Mouse (Mus musculus) lung, embryonic 16.5 days (tissue): ENCODE data around the gene Arfgap2. TPM values are rescaled to one million over a fixed set of nuclear protein-coding genes. Genes with fewer than 3 reads are reported as not detected.
A peak's percentile ranks its signal among the peaks of the same experiment; 100 is the strongest.

Source experiments
- ATAC-seq: fragments of 200-750 bp; cut with Nextera tagmentation; 2 replicates; pipeline ENCODE4 v1.8.0; 2017; ENCODE audit warnings: low read depth, mild to moderate bottlenecking, moderate library complexity
- H3K27ac ChIP-seq: fragments of 300-500 bp; sonication (generic); 2 replicates; pipeline ENCODE4 v1.5.1; 2014; ENCODE audit warnings: mild to moderate bottlenecking, control low read depth, low read length
- H3K27me3 ChIP-seq: fragments of 300-500 bp; sonication (generic); 2 replicates; pipeline ENCODE4 v1.6.1; 2014; ENCODE audit warnings: low read depth, low read length, mixed read lengths; ENCODE audit not compliant: control insufficient read depth, insufficient read depth
- H3K36me3 ChIP-seq: fragments of 300-500 bp; sonication (generic); 2 replicates; pipeline ENCODE4 v1.6.1; 2014; ENCODE audit warnings: low read length; ENCODE audit not compliant: control insufficient read depth, insufficient read depth
- H3K4me1 ChIP-seq: fragments of 300-500 bp; sonication (generic); replicated peaks from 2 replicates; pipeline ENCODE4 v1.6.1; 2014; ENCODE audit warnings: low read length, mixed read lengths; ENCODE audit not compliant: control insufficient read depth, insufficient read depth
- H3K4me2 ChIP-seq: fragments of 300-500 bp; sonication (generic); 2 replicates; pipeline ENCODE4 v1.6.1; 2014; ENCODE audit warnings: low read depth, low read length, control low read depth
- H3K4me3 ChIP-seq: fragments of 300-500 bp; sonication (generic); 2 replicates; pipeline ENCODE4 v1.5.1; 2014; ENCODE audit warnings: mild to moderate bottlenecking, low read length, control low read depth
- H3K9ac ChIP-seq: fragments of 300-500 bp; sonication (generic); 2 replicates; pipeline ENCODE4 v1.6.1; 2014; ENCODE audit warnings: low read length, control low read depth
- H3K9me3 ChIP-seq: fragments of 300-500 bp; sonication (generic); 2 replicates; pipeline ENCODE4 v1.6.1; 2016; ENCODE audit warnings: low read length; ENCODE audit not compliant: control insufficient read depth
- WGBS: fragments of 180-500 bp; shearing (Covaris S2); extraction: QIAGEN DNeasy Blood & Tissue Kit; methylation state at CpG from one replicate; pipeline ENCODE4 v1.1.7; 2014; 5-methylcytosine and 5-hydroxymethylcytosine counted together
- polyA plus RNA-seq: library from polyadenylated mRNA; unstranded; fragments of >200 nt; fragmentation: Nextera tagmentation; extraction: Ambion mirVana; gene quantifications from 2 replicates; pipeline ENCODE4 v1.2.1, GENCODE M21; 2015

Arfgap2 gene
- polyA plus RNA-seq, 1 experiment from 2014 or later, result 89.8 TPM

GRCm38 (mm10) chr2:91278749-91279371 lies 14.1 kb downstream of the Arfgap2 start:
- Histone ChIP-seq H3K36me3 (peaks cover 20% of the 10 kb centered on the region), H3K27ac (no peak overlapping the region), H3K9me3 (no peaks in the 10 kb centered on the region), H3K27me3 (no peaks in the 10 kb centered on the region), H3K9ac (no peak overlapping the region), H3K4me1 (no peaks in the 10 kb centered on the region), H3K4me2 (no peak overlapping the region), H3K4me3 (no peak overlapping the region)
- WGBS, result 28% methylated on average over 10 of the region's 10 CpGs
- peak; percentile 76 for ATAC-seq

GRCm38 (mm10) chr2:91279372-91279755 lies 14.6 kb downstream of the Arfgap2 start:
- H3K4me1 ChIP-seq, result peaks cover 2% of the 10 kb centered on the region
- no peaks in the 10 kb centered on the region for H3K9me3 ChIP-seq
- H3K27me3 ChIP-seq, result no peaks in the 10 kb centered on the region
- H3K9ac ChIP-seq, result no peak overlapping the region
- H3K4me2 ChIP-seq, result no peak overlapping the region
- H3K27ac ChIP-seq, result no peak overlapping the region
- peaks cover 18% of the 10 kb centered on the region for H3K36me3 ChIP-seq
- 55% methylated on average over 2 of the region's 2 CpGs for WGBS
- 0 out of 2 replicates have a peak, but pooled peaks have one; percentile 35 for ATAC-seq
- H3K4me3 ChIP-seq, result no peak overlapping the region

- Histone ChIP-seq H3K9me3 (no peaks in the 10 kb centered on the region), H3K9ac (no peak overlapping the region), H3K36me3 (peaks cover 5% of the 10 kb centered on the region; the same call in 1 of the 2 replicates), H3K4me2 (no peak overlapping the region), H3K4me1 (peaks cover 17% of the 10 kb centered on the region), H3K4me3 (no peak overlapping the region), H3K27me3 (no peaks in the 10 kb centered on the region), H3K27ac (no peak overlapping the region)
- ATAC-seq, result 0 out of 2 replicates have a peak, but pooled peaks have one; percentile 34
- 49% methylated on average over 5 of the region's 5 CpGs for WGBS
These were observed 16.6 kb downstream of the Arfgap2 start for GRCm38 (mm10) chr2:91281366-91281765.

- no peak for ATAC-seq
These were observed 19.2 kb downstream of the Arfgap2 start for GRCm38 (mm10) chr2:91283972-91284371.

GRCm38 (mm10) chr2:91284375-91285199 lies 19.8 kb downstream of the Arfgap2 start:
- H3K27ac ChIP-seq, result peak overlapping the region; percentile 48
- no peaks in the 10 kb centered on the region for H3K36me3 ChIP-seq
- no peaks in the 10 kb centered on the region for H3K27me3 ChIP-seq
- no peaks in the 10 kb centered on the region for H3K9me3 ChIP-seq
- 40% methylated on average over 13 of the region's 13 CpGs for WGBS
- no peak overlapping the region for H3K4me2 ChIP-seq
- no peak overlapping the region for H3K9ac ChIP-seq
- peaks cover 18% of the 10 kb centered on the region for H3K4me1 ChIP-seq
- H3K4me3 ChIP-seq, result no peak overlapping the region
- ATAC-seq, result peak; percentile 58

More at GRCm38 (mm10) chr2:91283972-91284371, 19.2 kb downstream of the Arfgap2 start:
- H3K27ac ChIP-seq, result peak overlapping the region; percentile 48; the same call in 1 of the 2 replicates
- H3K9ac ChIP-seq, result no peak overlapping the region
- H3K4me2 ChIP-seq, result no peak overlapping the region
- WGBS, result 68% methylated on average over 3 of the region's 3 CpGs
- no peaks in the 10 kb centered on the region for H3K36me3 ChIP-seq
- H3K27me3 ChIP-seq, result no peaks in the 10 kb centered on the region
- H3K9me3 ChIP-seq, result no peaks in the 10 kb centered on the region
- no peak overlapping the region for H3K4me3 ChIP-seq
- peaks cover 18% of the 10 kb centered on the region for H3K4me1 ChIP-seq

- H3K27me3 ChIP-seq, result no peaks in the 10 kb centered on the region
- H3K36me3 ChIP-seq, result no peaks in the 10 kb centered on the region
- no peak overlapping the region for H3K4me2 ChIP-seq
- peaks cover 22% of the 10 kb centered on the region for H3K4me1 ChIP-seq
- no peak overlapping the region for H3K4me3 ChIP-seq
- no peak overlapping the region for H3K9ac ChIP-seq
- peak; percentile 20; the same call in 1 of the 2 replicates for ATAC-seq
- no peak overlapping the region for H3K27ac ChIP-seq
- 12% methylated on average over 7 of the region's 7 CpGs for WGBS
- H3K9me3 ChIP-seq, result no peaks in the 10 kb centered on the region
These were observed 21.2 kb downstream of the Arfgap2 start for GRCm38 (mm10) chr2:91285885-91286505.

GRCm38 (mm10) chr2:91287563-91287962 lies 22.8 kb downstream of the Arfgap2 start:
- Histone ChIP-seq H3K9ac (no peak overlapping the region), H3K27ac (no peak overlapping the region), H3K4me1 (peaks cover 30% of the 10 kb centered on the region), H3K9me3 (no peaks in the 10 kb centered on the region), H3K27me3 (no peaks in the 10 kb centered on the region), H3K4me2 (no peak overlapping the region), H3K36me3 (no peaks in the 10 kb centered on the region), H3K4me3 (no peak overlapping the region)
- 30% methylated on average over 6 of the region's 6 CpGs for WGBS
- no peak for ATAC-seq

GRCm38 (mm10) chr2:91291197-91292007 lies 26.6 kb downstream of the Arfgap2 start:
- no peaks in the 10 kb centered on the region for H3K36me3 ChIP-seq
- H3K4me2 ChIP-seq, result no peak overlapping the region
- 0 out of 2 replicates have a peak overlapping the region, but pooled peaks have one; percentile 19 for H3K9ac ChIP-seq
- 49% methylated on average over 12 of the region's 12 CpGs for WGBS
- H3K9me3 ChIP-seq, result no peaks in the 10 kb centered on the region
- peak; percentile 72 for ATAC-seq
- H3K4me3 ChIP-seq, result no peak overlapping the region
- H3K27ac ChIP-seq, result peak overlapping the region; percentile 80
- no peaks in the 10 kb centered on the region for H3K27me3 ChIP-seq
- peaks cover 13% of the 10 kb centered on the region for H3K4me1 ChIP-seq
